Mouse (Mus musculus) CD4-positive naive resting alpha-beta T cell, adult 76 days (primary cell): Measurements from ENCODE around the gene Gapdh. TPM values are rescaled to one million over a fixed set of nuclear protein-coding genes. Genes with fewer than 3 reads are reported as not detected.

Source experiments
- total RNA-seq: library from RNA; stranded (reverse); gene quantifications from one replicate; pipeline ENCODE4 v1.2.4, GENCODE M21; 2023

The Gapdh gene
- 445 TPM for total RNA-seq

GRCm38 (mm10) chr6:125166051-125166751 is at the start of gene Gapdh:
TSS of gene Gapdh (minus strand) at chr6:125166467.

GRCm38 (mm10) chr6:125215148-125215954 is 49.1 kb upstream of the Gapdh start, which contains the start of gene Vamp1:
TSS of gene Vamp1 (plus strand) at chr6:125215551.

GRCm38 (mm10) chr6:125191332-125192015 is 25.2 kb upstream of the Gapdh start, which contains the start of the genes Ncapd2 and Mrpl51:
TSS of gene Ncapd2 (minus strand) at chr6:125191701.
TSS of gene Mrpl51 (plus strand) at chr6:125191801.

GRCm38 (mm10) chr6:125145001-125145400 is 21.3 kb downstream of the Gapdh start, which contains the start of gene Iffo1:
TSS of gene Iffo1 (plus strand) at chr6:125145241.

GRCm38 (mm10) chr6:125131302-125132156 is 34.7 kb downstream of the Gapdh start, which contains the start of gene Nop2:
TSS of gene Nop2 (plus strand) at chr6:125131909.

Other genes starting within 250 kb of the Gapdh start
- 60.5 TPM for gene Ptms, start 246.4 kb downstream of the Gapdh start, total RNA-seq
- 72.1 TPM for gene Mlf2, start 235.1 kb downstream of the Gapdh start, total RNA-seq
- gene Cops7a, start 200.9 kb downstream of the Gapdh start, total RNA-seq = 40.5 TPM
- gene Pianp, start 169.8 kb downstream of the Gapdh start, total RNA-seq = 1.1 TPM
- 79.4 TPM for gene Zfp384, start 157.3 kb downstream of the Gapdh start, total RNA-seq
- gene Ing4, start 126.7 kb downstream of the Gapdh start, total RNA-seq = 72.1 TPM
- gene Acrbp, start 116.8 kb downstream of the Gapdh start, total RNA-seq = 10.1 TPM
- 12.8 TPM for gene Lpar5, start 98.5 kb downstream of the Gapdh start, total RNA-seq
- 269 TPM for gene Chd4, start 70.5 kb downstream of the Gapdh start, total RNA-seq
- 31.9 TPM for gene Nop2, start 34.6 kb downstream of the Gapdh start, total RNA-seq
- 32.4 TPM for gene Iffo1, start 21.2 kb downstream of the Gapdh start, total RNA-seq
- gene Ncapd2, start 25.2 kb upstream of the Gapdh start, total RNA-seq = 28.7 TPM
- 19.4 TPM for gene Mrpl51, start 25.3 kb upstream of the Gapdh start, total RNA-seq
- gene Vamp1, start 49.1 kb upstream of the Gapdh start, total RNA-seq = 95.8 TPM
- 29.7 TPM for gene Tapbpl, start 65.4 kb upstream of the Gapdh start, total RNA-seq
- 174 TPM for gene Cd27, start 70.5 kb upstream of the Gapdh start, total RNA-seq
- gene Tuba3a, start 119.6 kb upstream of the Gapdh start, total RNA-seq = not detected
- 0.88 TPM for gene Ltbr, start 147.4 kb upstream of the Gapdh start, total RNA-seq
- gene Scnn1a, start 154.2 kb upstream of the Gapdh start, total RNA-seq = not detected
- 71.1 TPM for gene Tnfrsf1a, start 182.9 kb upstream of the Gapdh start, total RNA-seq
- not detected for gene Plekhg6, start 214.3 kb upstream of the Gapdh start, total RNA-seq